Mouse (Mus musculus): ENCODE results near the gene AU022252. TPM values are rescaled to one million over a fixed set of nuclear protein-coding genes. Genes with fewer than 3 reads are reported as not detected.

AU022252 gene
- polyA plus RNA-seq, 1 experiment from 2014 or later: 31.1 TPM

GRCm38 (mm10) chr4:119157186-119157585 lies 75.3 kb downstream of the AU022252 start:
- H3K27ac ChIP-seq (ENCODE audit: low read length): no peak overlapping the region
- ATAC-seq (ENCODE audit: low FRiP score, low TSS enrichment): no peak
- no peaks in the 10 kb centered on the region for H3K4me1 ChIP-seq (ENCODE audit: insufficient read depth, low read length)
- H3K4me3 ChIP-seq (ENCODE audit: low read length): no peak overlapping the region
- H3K9me3 ChIP-seq (ENCODE audit: low read length): no peaks in the 10 kb centered on the region
- H3K9ac ChIP-seq (replicated peaks; ENCODE audit: low read length): no peak overlapping the region
- no peaks in the 10 kb centered on the region for H3K27me3 ChIP-seq (ENCODE audit: insufficient read depth, low read length)
- WGBS: 40% methylated on average over 2 of the region's 2 CpGs
- H3K36me3 ChIP-seq (ENCODE audit: insufficient read depth, low read length): no peaks in the 10 kb centered on the region
- H3K4me2 ChIP-seq (replicated peaks; ENCODE audit: low read depth, low read length): no peak overlapping the region

Other genes with a start within 250 kb of the AU022252 start
- gene Slc2a1, start 124.0 kb downstream of the AU022252 start, polyA plus RNA-seq (2015; fragmentation: Nextera tagmentation; extraction: Ambion mirVana): 98.6 and 98.8 TPM in 2 replicates
- 9.5 and 9.8 TPM in 2 replicates for gene Zfp691, start 58.5 kb downstream of the AU022252 start, polyA plus RNA-seq (2015; fragmentation: Nextera tagmentation; extraction: Ambion mirVana)
- gene Ermap, start 42.7 kb downstream of the AU022252 start, polyA plus RNA-seq (2015; fragmentation: Nextera tagmentation; extraction: Ambion mirVana): 1.4 and 1.8 TPM in 2 replicates
- 121 and 125 TPM in 2 replicates for gene Svbp, start 37.4 kb downstream of the AU022252 start, polyA plus RNA-seq (2015; fragmentation: Nextera tagmentation; extraction: Ambion mirVana)
- not detected in 2 replicates for gene Tmem269, start 14.5 kb downstream of the AU022252 start, polyA plus RNA-seq (2015; fragmentation: Nextera tagmentation; extraction: Ambion mirVana)
- 35.8 and 36.0 TPM in 2 replicates for gene P3h1, start 203 bp upstream of the AU022252 start, polyA plus RNA-seq (2015; fragmentation: Nextera tagmentation; extraction: Ambion mirVana)
- gene Cldn19, start 22.7 kb upstream of the AU022252 start, polyA plus RNA-seq (2015; fragmentation: Nextera tagmentation; extraction: Ambion mirVana): 22.4 and 24.4 TPM in 2 replicates
- gene Ybx1, start 61.9 kb upstream of the AU022252 start, polyA plus RNA-seq (2015; fragmentation: Nextera tagmentation; extraction: Ambion mirVana): 494 and 555 TPM in 2 replicates
- 88.6 and 93.5 TPM in 2 replicates for gene Ppih, start 87.8 kb upstream of the AU022252 start, polyA plus RNA-seq (2015; fragmentation: Nextera tagmentation; extraction: Ambion mirVana)
- gene Ccdc30, start 182.8 kb upstream of the AU022252 start, polyA plus RNA-seq (2015; fragmentation: Nextera tagmentation; extraction: Ambion mirVana): 7.5 TPM in 2 replicates
- gene Ppcs, start 189.7 kb upstream of the AU022252 start, polyA plus RNA-seq (2015; fragmentation: Nextera tagmentation; extraction: Ambion mirVana): 49.0 and 52.8 TPM in 2 replicates
- 0.75 and 0.87 TPM in 2 replicates for gene Zmynd12, start 190.1 kb upstream of the AU022252 start, polyA plus RNA-seq (2015; fragmentation: Nextera tagmentation; extraction: Ambion mirVana)

Measured in kidney, embryonic 16.5 days (tissue).